Mouse (Mus musculus) kidney, embryonic 14.5 days (tissue): ENCODE data around the gene Rhbdl1. TPM values are rescaled to one million over a fixed set of nuclear protein-coding genes. Genes with fewer than 3 reads are reported as not detected.
A peak's percentile ranks its signal among the peaks of the same experiment; 100 is the strongest.

Experiments used
- ATAC-seq: fragments of 200-750 bp; cut with Nextera tagmentation; 2 replicates; pipeline ENCODE4 v1.8.0; 2017; ENCODE audit warnings: moderate number of reproducible peaks, mild to moderate bottlenecking, moderate TSS enrichment, moderate library complexity; ENCODE audit not compliant: low FRiP score, low TSS enrichment
- H3K27ac ChIP-seq: fragments of 300-500 bp; sonication (generic); 2 replicates; pipeline ENCODE4 v1.5.1; 2014; ENCODE audit warnings: low read depth, mild to moderate bottlenecking, low read length, moderate library complexity, mixed read lengths
- H3K27me3 ChIP-seq: fragments of 300-500 bp; sonication (generic); 2 replicates; pipeline ENCODE4 v1.6.1; 2014; ENCODE audit warnings: mild to moderate bottlenecking, low read length; ENCODE audit not compliant: control insufficient read depth, insufficient read depth
- H3K36me3 ChIP-seq: fragments of 300-500 bp; sonication (generic); 2 replicates; pipeline ENCODE4 v1.6.1; 2014; ENCODE audit warnings: low read length, mixed read lengths; ENCODE audit not compliant: control insufficient read depth, insufficient read depth
- H3K4me1 ChIP-seq: fragments of 300-500 bp; sonication (generic); 2 replicates; pipeline ENCODE4 v1.6.1; 2014; ENCODE audit warnings: low read length, mixed read lengths; ENCODE audit not compliant: control insufficient read depth, insufficient read depth
- H3K4me2 ChIP-seq: fragments of 300-500 bp; sonication (generic); replicated peaks from 2 replicates; pipeline ENCODE4 v1.6.1; 2014; ENCODE audit warnings: low read depth, mild to moderate bottlenecking, low read length
- H3K4me3 ChIP-seq: fragments of 300-500 bp; sonication (generic); 2 replicates; pipeline ENCODE4 v1.5.1; 2014; ENCODE audit warnings: mild to moderate bottlenecking, low read length
- H3K9ac ChIP-seq: fragments of 300-500 bp; sonication (generic); 2 replicates; pipeline ENCODE4 v1.6.1; 2014; ENCODE audit warnings: low read depth, mild to moderate bottlenecking, low read length, moderate library complexity
- H3K9me3 ChIP-seq: fragments of 300-500 bp; sonication (generic); 2 replicates; pipeline ENCODE4 v1.6.1; 2016; ENCODE audit warnings: low read length; ENCODE audit not compliant: control insufficient read depth
- WGBS: fragments of 180-500 bp; shearing (Covaris S2); extraction: QIAGEN DNeasy Blood & Tissue Kit; methylation state at CpG from one replicate; pipeline ENCODE4 v1.1.7; 2014; 5-methylcytosine and 5-hydroxymethylcytosine counted together
- microRNA-seq: library from miRNA; unstranded; fragments of <30 nt; microRNA quantifications from one replicate; pipeline ENCODE4, GENCODE M21; 2016
- polyA plus RNA-seq: library from polyadenylated mRNA; unstranded; fragments of >200 nt; fragmentation: Nextera tagmentation; extraction: Ambion mirVana; gene quantifications from 2 replicates; pipeline ENCODE4 v1.2.1, GENCODE M21; 2014

The Rhbdl1 gene
- polyA plus RNA-seq, 1 experiment from 2014 or later: 2.0 TPM

DNA sequence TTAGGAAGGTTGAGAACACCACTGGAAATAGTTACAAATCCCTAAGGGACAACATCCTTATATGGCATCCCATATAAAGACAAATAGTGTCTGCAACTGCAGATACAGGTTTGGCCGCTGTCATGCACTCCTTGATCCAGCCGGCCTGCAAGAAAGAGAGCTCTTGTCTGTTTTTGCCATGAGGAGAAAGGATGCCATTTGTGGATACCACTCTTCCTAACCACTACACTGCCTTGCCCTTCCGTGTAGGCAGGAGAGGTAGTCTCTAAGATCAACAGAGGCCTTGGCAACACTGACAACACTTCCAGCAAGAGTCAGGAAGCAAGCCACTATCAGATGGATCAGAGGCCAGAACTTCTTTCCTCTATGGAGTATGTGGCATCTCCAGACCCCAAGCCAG lies 50.8 kb downstream of the Rhbdl1 start, which contains the start of gene Ccdc78:
Gene Ccdc78 (plus strand): TSS at position 301 of the 400 bp plus-strand sequence.
- Histone ChIP-seq H3K27ac (peak within 1 kb of the TSS; percentile 65; the same call in 1 of the 2 replicates), H3K27me3 (no peaks in the 10 kb centered on the region), H3K4me3 (peak within 1 kb of the TSS; percentile 58), H3K9me3 (no peaks in the 10 kb centered on the region), H3K36me3 (peaks cover 45% of the 10 kb centered on the region), H3K9ac (peak within 1 kb of the TSS; percentile 65; the same call in 1 of the 2 replicates), H3K4me1 (peaks cover 19% of the 10 kb centered on the region), H3K4me2 (peak within 1 kb of the TSS; percentile 57)
- 90% methylated on average over 3 of the region's 3 CpGs for WGBS
- ATAC-seq: no peak

GRCm38 (mm10) chr17:25785281-25785745 lies 51.8 kb downstream of the Rhbdl1 start, which contains the start of gene Haghl:
TSS of gene Haghl (minus strand) at chr17:25785673.
- under 1% methylated on average over 23 of the region's 23 CpGs for WGBS
- ATAC-seq: peak; percentile 89
- Histone ChIP-seq H3K27me3 (no peaks in the 10 kb centered on the region), H3K4me1 (peaks cover 12% of the 10 kb centered on the region), H3K9me3 (no peaks in the 10 kb centered on the region), H3K36me3 (peaks cover 52% of the 10 kb centered on the region), H3K4me3 (peak within 1 kb of the TSS; percentile 58), H3K9ac (peak within 1 kb of the TSS; percentile 65), H3K4me2 (peak within 1 kb of the TSS; percentile 57), H3K27ac (peak within 1 kb of the TSS; percentile 65; the same call in 1 of the 2 replicates)

Small RNA genes within 50 kb of the gene (microRNA-seq; reads per million reads assigned to microRNA genes)
- 0.84 reads per million for gene Mir3082

Other genes starting within 250 kb of the Rhbdl1 start
- gene Gng13, start 120.1 kb downstream of the Rhbdl1 start, polyA plus RNA-seq: 0.50 and 1.5 TPM in 2 replicates
- 17.3 and 26.0 TPM in 2 replicates for gene Chtf18, start 109.9 kb downstream of the Rhbdl1 start, polyA plus RNA-seq
- 21.6 and 22.1 TPM in 2 replicates for gene Rpusd1, start 109.6 kb downstream of the Rhbdl1 start, polyA plus RNA-seq
- gene Mslnl, start 101.3 kb downstream of the Rhbdl1 start, polyA plus RNA-seq: not detected in 2 replicates
- 2.6 and 3.3 TPM in 2 replicates for gene Msln, start 82.9 kb downstream of the Rhbdl1 start, polyA plus RNA-seq
- 25.3 and 27.3 TPM in 2 replicates for gene Narfl, start 63.5 kb downstream of the Rhbdl1 start, polyA plus RNA-seq
- gene Haghl, start 51.6 kb downstream of the Rhbdl1 start, polyA plus RNA-seq: 75.4 and 75.6 TPM in 2 replicates
- 0.32 and 0.41 TPM in 2 replicates for gene Ccdc78, start 50.7 kb downstream of the Rhbdl1 start, polyA plus RNA-seq
- 90.2 and 111 TPM in 2 replicates for gene Fam173a, start 44.4 kb downstream of the Rhbdl1 start, polyA plus RNA-seq
- not detected in 2 replicates for gene AC134908.4, start 41.6 kb downstream of the Rhbdl1 start, polyA plus RNA-seq
- gene Metrn, start 40.2 kb downstream of the Rhbdl1 start, polyA plus RNA-seq: 8.2 and 28.6 TPM in 2 replicates
- 1.1 and 1.3 TPM in 2 replicates for gene Fbxl16, start 28.2 kb downstream of the Rhbdl1 start, polyA plus RNA-seq
- gene Wdr24, start 13.7 kb downstream of the Rhbdl1 start, polyA plus RNA-seq: 21.4 and 32.0 TPM in 2 replicates
- 45.7 and 47.0 TPM in 2 replicates for gene Jmjd8, start 8.4 kb downstream of the Rhbdl1 start, polyA plus RNA-seq
- 350 and 425 TPM in 2 replicates for gene Stub1, start 3.9 kb downstream of the Rhbdl1 start, polyA plus RNA-seq
- gene Gm20683, start 4.5 kb upstream of the Rhbdl1 start, polyA plus RNA-seq: 1.7 and 2.6 TPM in 2 replicates
- 13.0 and 21.7 TPM in 2 replicates for gene Rhot2, start 7.6 kb upstream of the Rhbdl1 start, polyA plus RNA-seq
- 21.4 and 27.5 TPM in 2 replicates for gene Wdr90, start 24.2 kb upstream of the Rhbdl1 start, polyA plus RNA-seq
- 40.0 and 41.4 TPM in 2 replicates for gene Mcrip2, start 31.5 kb upstream of the Rhbdl1 start, polyA plus RNA-seq
- gene Mettl26, start 37.8 kb upstream of the Rhbdl1 start, polyA plus RNA-seq: 83.9 and 85.3 TPM in 2 replicates
- gene Wfikkn1, start 43.6 kb upstream of the Rhbdl1 start, polyA plus RNA-seq: 0.99 and 1.2 TPM in 2 replicates
- 17.2 and 20.4 TPM in 2 replicates for gene Rab40c, start 82.4 kb upstream of the Rhbdl1 start, polyA plus RNA-seq
- gene Pigq, start 107.6 kb upstream of the Rhbdl1 start, polyA plus RNA-seq: 51.5 and 77.2 TPM in 2 replicates
- gene Nhlrc4, start 107.7 kb upstream of the Rhbdl1 start, polyA plus RNA-seq: 0.28 and 0.43 TPM in 2 replicates
- 2.8 and 4.4 TPM in 2 replicates for gene A930017K11Rik, start 115.3 kb upstream of the Rhbdl1 start, polyA plus RNA-seq
- 27.1 and 35.3 TPM in 2 replicates for gene Capn15, start 148.5 kb upstream of the Rhbdl1 start, polyA plus RNA-seq
- gene Rab11fip3, start 232.3 kb upstream of the Rhbdl1 start, polyA plus RNA-seq: 15.0 and 24.2 TPM in 2 replicates